Mouse (Mus musculus) cerebellum, adult 2 months (tissue): ENCODE data around the gene Galnt6. TPM values are rescaled to one million over a fixed set of nuclear protein-coding genes. Genes with fewer than 3 reads are reported as not detected.

Source experiments
- DNase-seq, 2 experiments: peaks; one replicate each; pipeline ENCODE4 v3.0.0; 2021
- H3K27ac ChIP-seq: fragments of 200-500 bp; 2 replicates; pipeline ENCODE4 v1.5.1; 2012; ENCODE audit warnings: low read length, control low read depth, inconsistent platforms; ENCODE audit not compliant: insufficient read depth
- H3K27me3 ChIP-seq: fragments of 200-500 bp; 2 replicates; pipeline ENCODE4 v1.6.1; 2012; ENCODE audit warnings: inconsistent platforms, mild to moderate bottlenecking, low read length, moderate library complexity; ENCODE audit not compliant: control insufficient read depth, insufficient read depth
- H3K4me1 ChIP-seq: fragments of 200-500 bp; 2 replicates; pipeline ENCODE4 v1.6.1; 2011; ENCODE audit warnings: low read length; ENCODE audit not compliant: control insufficient read depth, insufficient read depth
- H3K4me3 ChIP-seq: fragments of 200-500 bp; replicated peaks from 2 replicates; pipeline ENCODE3; 2011; ENCODE audit warnings: mild to moderate bottlenecking, low read depth, low read length, control low read depth; ENCODE audit not compliant: insufficient read depth
- CTCF ChIP-seq: fragments of 200-500 bp; IDR thresholded peaks from 2 replicates; pipeline ENCODE4 v1.5.1; 2011; ENCODE audit warnings: low read depth, mild to moderate bottlenecking, control low read depth, low read length, moderate library complexity, borderline replicate concordance; ENCODE audit not compliant: insufficient read depth
- POLR2A ChIP-seq: fragments of 200-500 bp; IDR thresholded peaks from 2 replicates; pipeline ENCODE4 v1.6.1; 2011; ENCODE audit warnings: low read length, control low read depth, borderline replicate concordance; ENCODE audit not compliant: insufficient read depth
- WGBS: fragments of 180-500 bp; shearing (Covaris S2); methylation state at CpG from one replicate; pipeline ENCODE4 v1.1.7; 2018; 5-methylcytosine and 5-hydroxymethylcytosine counted together
- polyA plus RNA-seq: library from polyadenylated mRNA; depleted of rRNA; stranded (reverse); fragments of >200 nt; gene quantifications from 2 replicates; pipeline ENCODE4 v1.2.3, GENCODE M21; 2012

The Galnt6 gene
- polyA plus RNA-seq, 1 experiment: 13.1 TPM

DNA sequence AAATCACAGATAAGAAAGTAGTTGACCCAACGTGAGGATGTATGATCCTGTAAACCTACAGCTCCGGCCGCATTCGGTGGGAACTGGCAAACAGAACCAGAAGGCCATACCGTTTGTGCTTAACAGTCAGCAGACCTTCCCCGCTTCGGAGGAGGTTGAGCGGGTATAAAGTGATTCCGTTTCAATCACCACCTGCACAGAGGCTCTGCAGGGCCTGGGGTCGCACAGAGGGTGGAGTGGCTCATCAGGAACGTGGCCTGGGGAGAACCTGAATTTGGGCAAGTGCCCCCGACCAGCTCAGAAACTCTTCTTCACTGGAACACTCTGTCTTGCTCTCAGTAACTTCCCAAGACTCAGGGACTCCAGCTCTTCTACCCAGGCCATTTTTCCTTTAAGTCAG, 62.3 kb downstream of the Galnt6 start:
- no peaks in the 10 kb centered on the region for H3K4me1 ChIP-seq
- DNase-seq: no peak
- TF ChIP-seq CTCF (no peak), POLR2A (no peak)

DNA sequence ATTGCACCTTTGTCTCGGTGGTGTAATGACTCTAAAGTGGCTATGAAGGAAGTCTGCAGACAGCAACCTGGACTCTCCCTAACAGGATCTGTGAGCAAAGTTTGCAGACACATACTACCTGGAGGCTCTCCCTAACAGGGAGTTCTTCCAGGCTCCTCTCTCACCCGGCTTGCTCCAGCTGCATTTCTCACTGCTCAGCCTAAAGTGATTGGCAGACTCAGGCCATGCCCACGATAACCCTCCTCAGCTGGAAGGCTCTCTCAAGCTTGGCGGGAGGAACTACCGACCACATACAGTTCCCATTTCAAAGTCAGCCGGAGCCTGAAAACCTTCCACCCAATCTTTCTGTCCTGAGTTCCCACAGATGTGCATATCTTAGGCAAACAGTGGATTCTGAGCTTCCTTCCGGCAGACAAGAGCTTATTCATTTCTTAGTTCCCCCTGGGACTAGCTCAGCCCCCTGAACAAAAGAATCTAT, 62.9 kb downstream of the Galnt6 start:
- H3K27me3 ChIP-seq: no peaks in the 10 kb centered on the region
- 15% methylated on average over 7 of the region's 7 CpGs for WGBS
- TF ChIP-seq POLR2A (no peak), CTCF (no peak)
- H3K27ac ChIP-seq: no peak overlapping the region
- no peaks in the 10 kb centered on the region for H3K4me1 ChIP-seq
- no peak overlapping the region for H3K4me3 ChIP-seq
- DNase-seq: no peak

More for the DNA sequence above, 62.3 kb downstream of the Galnt6 start:
- Histone ChIP-seq H3K27ac (no peak overlapping the region), H3K27me3 (no peaks in the 10 kb centered on the region), H3K4me3 (no peak overlapping the region)
- 50% methylated on average over 12 of the region's 12 CpGs for WGBS

DNA sequence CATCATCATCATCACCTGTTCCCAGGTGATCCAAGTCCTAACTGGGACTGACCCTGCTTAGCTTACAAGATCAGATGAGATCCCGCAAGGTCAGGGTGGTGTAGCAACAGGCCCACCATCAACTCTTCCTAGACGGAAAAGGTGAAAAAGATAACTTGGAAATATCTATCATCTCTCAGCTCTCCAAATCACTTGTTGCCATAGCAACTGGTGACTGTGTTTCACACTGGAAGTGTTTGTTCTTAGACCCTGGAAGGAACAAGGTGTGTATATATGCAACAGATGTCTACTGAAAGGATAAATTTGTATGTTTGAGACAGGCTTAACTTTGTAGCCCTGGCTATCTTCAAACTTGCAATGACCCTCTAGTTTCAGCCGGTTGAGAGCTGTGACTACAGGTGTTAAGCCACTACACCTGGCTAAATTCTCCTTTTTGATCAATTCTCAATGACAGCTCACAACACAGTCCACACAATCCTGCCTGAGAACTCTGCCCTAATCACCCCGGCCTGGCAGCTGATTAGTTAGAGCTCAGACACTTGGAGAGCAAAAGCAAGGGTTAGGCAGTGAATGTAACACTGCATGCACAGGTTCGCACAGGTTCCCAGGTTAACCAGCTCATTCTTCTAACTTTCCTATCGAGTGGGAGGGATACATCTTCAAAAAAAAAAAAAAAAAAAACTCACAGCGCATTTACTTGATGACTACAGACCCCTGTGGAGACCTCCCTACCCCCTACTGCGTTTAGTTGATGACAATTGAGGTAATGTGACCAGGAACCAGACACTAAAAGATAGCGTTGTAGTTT, 63.6 kb downstream of the Galnt6 start:
- Histone ChIP-seq H3K4me3 (no peak overlapping the region), H3K27me3 (no peaks in the 10 kb centered on the region), H3K4me1 (peaks cover 2% of the 10 kb centered on the region), H3K27ac (no peak overlapping the region)
- TF ChIP-seq POLR2A (no peak), CTCF (no peak)
- no peak for DNase-seq
- 47% methylated on average over 9 of the region's 9 CpGs for WGBS

- Histone ChIP-seq H3K4me1 (peaks cover 10% of the 10 kb centered on the region), H3K4me3 (no peak overlapping the region), H3K27ac (no peak overlapping the region), H3K27me3 (no peaks in the 10 kb centered on the region)
- TF ChIP-seq POLR2A: no peak
- TF ChIP-seq CTCF: no peak
- no peak for DNase-seq
- 81% methylated on average over 9 of the region's 9 CpGs for WGBS
Observed at GRCm38 (mm10) chr15:100664813-100665274, 64.3 kb downstream of the Galnt6 start.

- Histone ChIP-seq H3K27me3 (no peaks in the 10 kb centered on the region), H3K4me1 (peaks cover 16% of the 10 kb centered on the region), H3K27ac (no peak overlapping the region), H3K4me3 (no peak overlapping the region)
- DNase-seq: no peak
- TF ChIP-seq POLR2A (no peak), CTCF (no peak)
- WGBS: 85% methylated on average over 5 of the region's 5 CpGs
Observed at GRCm38 (mm10) chr15:100660805-100661204, 68.4 kb downstream of the Galnt6 start.

DNA sequence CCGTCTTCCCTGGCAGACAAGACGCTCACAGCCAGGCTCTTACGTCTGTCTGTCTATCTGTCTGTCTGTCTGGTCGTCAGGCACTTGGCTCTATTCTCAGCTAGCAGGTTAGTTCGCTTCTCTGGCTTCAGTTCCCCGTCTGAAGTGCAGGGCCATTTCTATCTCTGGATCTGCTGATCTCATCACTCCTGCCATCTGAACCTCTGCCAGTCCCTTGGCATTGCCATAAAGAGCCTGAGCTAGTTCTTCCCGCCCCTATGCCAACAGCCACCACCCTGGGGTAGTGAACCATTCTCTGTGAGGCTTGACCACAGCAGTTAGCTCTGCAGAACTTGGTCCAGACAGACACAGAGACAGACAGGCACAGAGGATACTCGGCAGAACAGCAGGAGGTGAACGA, 68.9 kb downstream of the Galnt6 start:
- Histone ChIP-seq H3K27ac (no peak overlapping the region), H3K27me3 (no peaks in the 10 kb centered on the region), H3K4me3 (no peak overlapping the region), H3K4me1 (peaks cover 16% of the 10 kb centered on the region)
- peak; percentile 53 to 75 for DNase-seq
- 13% methylated on average over 9 of the region's 9 CpGs for WGBS
- TF ChIP-seq POLR2A (no peak), CTCF (no peak)

GRCm38 (mm10) chr15:100655201-100655600, 74.0 kb downstream of the Galnt6 start:
- H3K4me3 ChIP-seq: no peak overlapping the region
- TF ChIP-seq CTCF (no peak), POLR2A (no peak)
- H3K27ac ChIP-seq: no peak overlapping the region
- DNase-seq: no peak
- H3K4me1 ChIP-seq: peaks cover 11% of the 10 kb centered on the region
- 87% methylated on average over 5 of the region's 5 CpGs for WGBS
- no peaks in the 10 kb centered on the region for H3K27me3 ChIP-seq

GRCm38 (mm10) chr15:100654271-100654670, 74.9 kb downstream of the Galnt6 start:
- WGBS: 87% methylated on average over 1 of the region's 1 CpGs
- no peak for DNase-seq

More at GRCm38 (mm10) chr15:100654271-100654670, 74.9 kb downstream of the Galnt6 start:
- Histone ChIP-seq H3K4me1 (peaks cover 15% of the 10 kb centered on the region), H3K27me3 (no peaks in the 10 kb centered on the region), H3K4me3 (no peak overlapping the region), H3K27ac (no peak overlapping the region)
- TF ChIP-seq CTCF (no peak), POLR2A (no peak)
